Mouse (Mus musculus): ENCODE measurements around the gene Diaph3.

DNA sequence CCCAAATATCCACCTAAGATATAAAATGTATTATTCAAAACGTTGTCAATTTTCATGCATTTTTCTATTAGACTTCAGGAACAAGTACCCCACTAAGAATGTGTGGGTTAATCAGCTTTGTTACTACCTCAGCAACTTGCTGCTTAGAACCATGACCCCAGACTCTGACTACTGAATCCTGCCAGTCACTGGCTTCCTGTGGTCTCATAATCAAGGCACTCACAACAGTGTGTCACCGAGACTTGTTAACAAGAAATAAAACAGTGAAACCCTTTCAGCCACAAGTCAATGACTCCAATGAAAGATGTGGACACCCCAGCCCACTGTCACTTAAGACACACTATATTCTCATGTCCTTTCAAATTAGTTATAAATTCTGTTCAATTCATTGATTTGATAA, 42.9 kb downstream of the Diaph3 start:
- TF ChIP-seq CTCF (IDR thresholded peaks at IDR 0.05; ENCODE audit: low read depth, low read length): no peak
- TF ChIP-seq POLR2A (IDR thresholded peaks at IDR 0.05; ENCODE audit: extremely low read depth, insufficient read depth, low read length): no peak

Measured in liver, adult 2 months (tissue).